Mouse (Mus musculus): ENCODE results near the gene Zbtb25. TPM values are rescaled to one million over a fixed set of nuclear protein-coding genes. Genes with fewer than 3 reads are reported as not detected.

Zbtb25 gene
- total and polyA plus RNA-seq, 3 experiments, result 5.5 to 12.3 TPM; not detected in 1

- H3K79me2 ChIP-seq (ENCODE audit: control insufficient read depth, insufficient read depth, low read length, poor library complexity), result peaks cover 86% of the 10 kb centered on the region
- H3K9me3 ChIP-seq (replicated peaks; ENCODE audit: insufficient read depth, low read length), result no peaks in the 10 kb centered on the region
- peaks cover 17 to 43% of the 10 kb centered on the region in 2 experiments for H3K4me1 ChIP-seq (ENCODE audit: control insufficient read depth in 1 of 2, insufficient read depth in 2 of 2, low read length in 2 of 2)
- DNase-seq (ENCODE audit: low read depth, low spot score), result peak; percentile 76
- peak overlapping the region; percentile 24; the same call in 1 of the 2 replicates for H3K27ac ChIP-seq (ENCODE audit: control insufficient read depth, low read depth, low read length)
- TF ChIP-seq ZMIZ1 (IDR thresholded peaks at IDR 0.05; ENCODE audit: low read depth, low read length) (no peak), TAL1 (IDR thresholded peaks at IDR 0.05; ENCODE audit: low read length) (peak; percentile 75), UBTF (IDR thresholded peaks at IDR 0.05; ENCODE audit: borderline replicate concordance, insufficient read depth, low read depth, low read length) (no peak), CTCF (IDR thresholded peaks at IDR 0.05 in 2 of 3, conservative IDR thresholded peaks at IDR 0.05 in 1 of 3; ENCODE audit: control insufficient read depth in 1 of 3, insufficient read depth in 1 of 3, low read depth in 2 of 3, low read length in 3 of 3, poor library complexity in 1 of 3, severe bottlenecking in 1 of 3) (peak in 1 of 3 experiments; percentile 17; a peak in 1 of 6 replicates), RAD21 (IDR thresholded peaks at IDR 0.05; ENCODE audit: low read depth, low read length) (no peak), MYC (IDR thresholded peaks at IDR 0.05; ENCODE audit: low read depth, low read length) (0 out of 2 replicates have a peak, but pooled peaks have one; percentile 24), POLR2AphosphoS5 (IDR thresholded peaks at IDR 0.05; ENCODE audit: borderline replicate concordance, low read depth, low read length) (no peak), EP300 (IDR thresholded peaks at IDR 0.05; ENCODE audit: low read depth in 1 of 2, low read length in 2 of 2) (peak; percentile 73 to 80; a peak in 3 of 4 replicates), ZC3H11A (IDR thresholded peaks at IDR 0.05; ENCODE audit: low read depth, low read length) (no peak), MXI1 (IDR thresholded peaks at IDR 0.05; ENCODE audit: low read depth, low read length) (peak; percentile 66; the same call in 1 of the 2 replicates), SMC3 (IDR thresholded peaks at IDR 0.05; ENCODE audit: low read depth, low read length) (no peak), GATA1 (IDR thresholded peaks at IDR 0.05; ENCODE audit: low read depth, low read length) (peak; percentile 85), CHD2 (IDR thresholded peaks at IDR 0.05; ENCODE audit: low read length) (no peak), RCOR1 (IDR thresholded peaks at IDR 0.05; ENCODE audit: low read depth, low read length) (peak; percentile 63), KAT2A (conservative IDR thresholded peaks at IDR 0.05; ENCODE audit: low read depth, low read length) (no peak), CHD1 (IDR thresholded peaks at IDR 0.05; ENCODE audit: low read depth, low read length) (no peak), ZNF384 (IDR thresholded peaks at IDR 0.05; ENCODE audit: low read depth, low read length) (no peak), TCF12 (IDR thresholded peaks at IDR 0.05; ENCODE audit: low read depth, low read length) (peak; percentile 75), ZKSCAN1 (IDR thresholded peaks at IDR 0.05; ENCODE audit: low read depth, low read length) (no peak), BHLHE40 (IDR thresholded peaks at IDR 0.05; ENCODE audit: borderline replicate concordance, low read depth, low read length) (0 out of 2 replicates have a peak, but pooled peaks have one; percentile 9), MAZ (IDR thresholded peaks at IDR 0.05; ENCODE audit: low read depth, low read length) (0 out of 2 replicates have a peak, but pooled peaks have one; percentile 45), MAX (IDR thresholded peaks at IDR 0.05; ENCODE audit: low read length) (no peak), POLR2AphosphoS2 (IDR thresholded peaks at IDR 0.05; ENCODE audit: low read length) (no peak; the same call in 1 of the 2 replicates), USF1 (IDR thresholded peaks at IDR 0.05; ENCODE audit: low read depth, low read length) (no peak), JUND (IDR thresholded peaks at IDR 0.05; ENCODE audit: low read depth, low read length) (no peak), E2F4 (IDR thresholded peaks at IDR 0.05; ENCODE audit: borderline replicate concordance, low read depth, low read length) (no peak), SIN3A (IDR thresholded peaks at IDR 0.05; ENCODE audit: low read length) (peak; percentile 81), MYB (IDR thresholded peaks at IDR 0.05; ENCODE audit: low read depth, low read length) (no peak), MEF2A (IDR thresholded peaks at IDR 0.05; ENCODE audit: extremely low read depth, insufficient replicate concordance, low read depth, low read length, poor library complexity, severe bottlenecking) (no peak), ETS1 (IDR thresholded peaks at IDR 0.05; ENCODE audit: low read depth, low read length) (peak; percentile 68; the same call in 1 of the 2 replicates)
- peak overlapping the region; percentile 9; the same call in 1 of the 2 replicates for H3K9ac ChIP-seq (ENCODE audit: control insufficient read depth, low read depth, low read length, poor library complexity, severe bottlenecking)
- H3K27me3 ChIP-seq (ENCODE audit: control insufficient read depth in 1 of 2, insufficient read depth in 2 of 2, low read length in 2 of 2), result no peaks in the 10 kb centered on the region
- H3K4me3 ChIP-seq (ENCODE audit: control insufficient read depth in 1 of 2, insufficient read depth in 1 of 2, low read depth in 2 of 2, low read length in 2 of 2), result 0 out of 4 replicates have a peak overlapping the region, but pooled peaks of 1 of the 2 experiments have one; percentile 5
- H3K36me3 ChIP-seq (ENCODE audit: control insufficient read depth in 1 of 2, insufficient read depth in 2 of 2, low read length in 2 of 2), result peaks cover 3 to 52% of the 10 kb centered on the region in 2 experiments
These were observed 6.1 kb upstream of the Zbtb25 start for GRCm38 (mm10) chr12:76375506-76375905.
